Mouse (Mus musculus): Measurements from ENCODE around the gene Pmvk.

GRCm38 (mm10) chr3:89437269-89437668, 17.1 kb upstream of the Pmvk start:
- TF ChIP-seq CTCF (IDR thresholded peaks at IDR 0.05; ENCODE audit: low read depth) (no peak), EP300 (IDR thresholded peaks at IDR 0.05; ENCODE audit: low read depth) (no peak)
